Mouse (Mus musculus) limb, embryonic 12.5 days (tissue): ENCODE measurements around the gene Lrp8. TPM values are rescaled to one million over a fixed set of nuclear protein-coding genes. Genes with fewer than 3 reads are reported as not detected.

Experiments used
- ATAC-seq: fragments of 200-750 bp; cut with Nextera tagmentation; 2 replicates; pipeline ENCODE4 v1.8.0; 2017; ENCODE audit warnings: low read depth, moderate TSS enrichment; ENCODE audit not compliant: insufficient number of reproducible peaks, insufficient read depth, low FRiP score, low TSS enrichment
- H3K27ac ChIP-seq: fragments of 300-500 bp; sonication (generic); 2 replicates; pipeline ENCODE4 v1.5.1; 2016; ENCODE audit warnings: mild to moderate bottlenecking, moderate library complexity
- H3K27me3 ChIP-seq: fragments of 300-500 bp; sonication (generic); 2 replicates; pipeline ENCODE4 v1.6.1; 2016; ENCODE audit warnings: mild to moderate bottlenecking, moderate library complexity
- H3K36me3 ChIP-seq: fragments of 300-500 bp; sonication (generic); 2 replicates; pipeline ENCODE4 v1.6.1; 2016; ENCODE audit warnings: mild to moderate bottlenecking, moderate library complexity
- H3K4me1 ChIP-seq: fragments of 300-500 bp; sonication (generic); replicated peaks from 2 replicates; pipeline ENCODE4 v1.6.1; 2016
- H3K4me2 ChIP-seq: fragments of 300-500 bp; sonication (generic); 2 replicates; pipeline ENCODE4 v1.6.1; 2016; ENCODE audit warnings: mild to moderate bottlenecking, moderate library complexity
- H3K4me3 ChIP-seq: fragments of 300-500 bp; sonication (generic); replicated peaks from 2 replicates; pipeline ENCODE4 v1.5.1; 2016; ENCODE audit warnings: mild to moderate bottlenecking
- H3K9ac ChIP-seq: fragments of 300-500 bp; sonication (generic); replicated peaks from 2 replicates; pipeline ENCODE4 v1.6.1; 2016; ENCODE audit warnings: mild to moderate bottlenecking, moderate library complexity
- H3K9me3 ChIP-seq: fragments of 300-500 bp; sonication (generic); 2 replicates; pipeline ENCODE4 v1.6.1; 2016; ENCODE audit warnings: mild to moderate bottlenecking, moderate library complexity
- WGBS: fragments of 180-500 bp; shearing (Covaris S2); methylation state at CpG from one replicate; pipeline ENCODE4 v1.1.7; 2016; 5-methylcytosine and 5-hydroxymethylcytosine counted together
- polyA plus RNA-seq: library from polyadenylated mRNA; unstranded; fragments of >200 nt; fragmentation: Nextera tagmentation; extraction: Ambion mirVana; gene quantifications from 2 replicates; pipeline ENCODE4 v1.2.1, GENCODE M21; 2016

The Lrp8 gene
- polyA plus RNA-seq, 1 experiment from 2014 or later, result 6.0 TPM

DNA sequence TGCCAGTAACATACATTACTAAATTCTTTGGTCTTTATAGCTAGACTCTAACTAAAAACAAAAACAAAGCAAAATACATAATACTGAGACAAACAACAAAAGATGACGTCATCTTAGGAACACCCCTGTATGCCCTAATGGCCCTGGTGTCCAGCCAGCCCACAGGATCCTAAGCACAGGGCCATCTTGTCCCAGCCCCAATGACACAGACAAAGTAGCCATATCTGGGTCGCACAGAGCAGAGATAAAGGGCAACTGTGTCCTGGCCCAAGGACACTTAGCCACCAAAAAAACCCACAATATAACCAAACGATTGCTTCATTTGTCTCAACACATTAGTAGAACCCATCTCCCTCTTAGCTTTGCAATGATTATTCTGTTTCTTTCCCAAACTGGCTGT lies 8.9 kb downstream of the Lrp8 start:
- Histone ChIP-seq H3K27ac (no peak overlapping the region), H3K9ac (no peak overlapping the region), H3K27me3 (no peaks in the 10 kb centered on the region), H3K4me2 (no peak overlapping the region), H3K4me1 (no peaks in the 10 kb centered on the region; the same call in 1 of the 2 replicates), H3K36me3 (no peaks in the 10 kb centered on the region), H3K9me3 (no peaks in the 10 kb centered on the region), H3K4me3 (no peak overlapping the region)
- WGBS, result 81% methylated on average over 3 of the region's 3 CpGs
- ATAC-seq, result no peak

DNA sequence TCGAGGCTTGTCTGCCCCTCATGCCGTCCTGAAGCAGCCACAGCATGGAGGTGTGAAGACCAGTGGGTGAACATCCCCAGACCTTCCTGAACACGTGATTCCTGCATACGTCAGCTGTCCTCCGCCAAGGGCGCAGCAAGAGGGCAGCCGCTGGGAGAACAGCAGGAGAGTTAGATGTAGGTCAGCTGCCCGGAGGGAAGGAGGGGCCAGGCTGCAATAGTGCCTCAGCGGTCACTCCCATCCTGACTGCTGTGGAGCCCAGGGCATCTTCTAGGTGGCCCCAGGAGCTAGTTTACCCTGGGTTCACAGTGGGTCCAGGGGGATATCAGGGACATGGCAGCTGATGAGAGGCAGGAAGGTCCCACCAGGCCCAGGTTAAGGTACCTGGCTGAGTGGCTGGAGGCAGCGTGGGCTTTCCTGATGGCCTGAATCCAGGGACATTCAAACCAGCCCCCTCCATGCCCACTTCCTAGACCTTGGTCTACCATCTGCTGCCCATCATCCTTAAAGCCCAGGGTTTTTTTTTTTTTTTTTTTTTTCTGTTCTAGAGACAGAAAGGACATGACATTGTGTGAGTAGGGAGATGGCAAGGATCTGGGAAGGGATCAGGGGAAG lies 9.8 kb downstream of the Lrp8 start:
- 48% methylated on average over 10 of the region's 10 CpGs for WGBS
- no peaks in the 10 kb centered on the region for H3K36me3 ChIP-seq
- H3K4me2 ChIP-seq, result no peak overlapping the region
- no peak overlapping the region for H3K9ac ChIP-seq
- no peaks in the 10 kb centered on the region for H3K9me3 ChIP-seq
- no peak for ATAC-seq
- H3K4me3 ChIP-seq, result no peak overlapping the region
- no peak overlapping the region for H3K27ac ChIP-seq
- H3K4me1 ChIP-seq, result no peaks in the 10 kb centered on the region; the same call in 1 of the 2 replicates
- no peaks in the 10 kb centered on the region for H3K27me3 ChIP-seq

DNA sequence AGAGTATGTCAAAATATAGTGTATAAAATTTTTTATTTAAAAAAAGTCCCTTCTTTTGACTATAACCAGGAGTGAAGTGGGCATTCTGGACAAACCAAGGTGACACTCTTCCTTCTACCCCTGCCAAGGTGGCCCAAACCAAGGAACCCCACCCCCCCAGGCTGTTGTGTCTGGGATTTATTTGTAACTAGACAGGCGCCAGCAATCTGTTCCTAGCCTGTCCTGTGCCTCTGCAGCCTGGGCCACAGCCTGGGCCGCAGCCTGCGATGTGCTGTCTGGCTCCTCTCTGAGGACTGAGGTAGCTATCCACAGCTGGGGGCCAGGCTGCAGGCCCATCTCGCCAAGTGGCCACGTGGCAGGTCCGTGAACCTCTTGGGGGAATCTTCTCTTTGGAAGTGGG lies 10.3 kb downstream of the Lrp8 start:
- no peak overlapping the region for H3K27ac ChIP-seq
- H3K27me3 ChIP-seq, result no peaks in the 10 kb centered on the region
- no peaks in the 10 kb centered on the region for H3K36me3 ChIP-seq
- H3K9me3 ChIP-seq, result no peaks in the 10 kb centered on the region
- no peak overlapping the region for H3K4me2 ChIP-seq
- no peak overlapping the region for H3K4me3 ChIP-seq
- 75% methylated on average over 6 of the region's 6 CpGs for WGBS
- no peaks in the 10 kb centered on the region; the same call in 1 of the 2 replicates for H3K4me1 ChIP-seq
- no peak for ATAC-seq
- no peak overlapping the region for H3K9ac ChIP-seq

DNA sequence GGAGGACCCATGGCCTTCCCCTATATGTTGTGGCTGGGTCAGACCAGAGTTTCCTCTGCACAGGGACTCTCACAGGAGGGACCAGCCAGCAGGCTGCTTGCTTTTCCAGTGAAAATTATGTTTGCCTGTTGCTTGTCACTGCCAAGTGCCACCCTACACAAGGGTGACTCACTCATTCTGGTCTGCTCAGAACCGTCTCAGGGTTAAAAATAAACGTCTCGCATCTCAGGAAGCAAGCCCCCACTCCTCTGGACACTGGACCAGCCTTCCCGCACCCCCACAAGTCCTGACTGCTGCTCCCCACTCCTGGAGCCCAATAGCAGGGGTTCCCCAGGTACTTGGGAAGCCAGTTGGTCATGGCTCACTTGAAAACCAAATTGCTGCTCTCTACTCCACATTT lies 14.4 kb downstream of the Lrp8 start:
- H3K27me3 ChIP-seq, result no peaks in the 10 kb centered on the region
- WGBS, result 84% methylated on average over 4 of the region's 4 CpGs
- H3K4me2 ChIP-seq, result no peak overlapping the region
- H3K4me1 ChIP-seq, result peaks cover 7% of the 10 kb centered on the region
- H3K9me3 ChIP-seq, result no peaks in the 10 kb centered on the region
- H3K36me3 ChIP-seq, result no peaks in the 10 kb centered on the region
- no peak overlapping the region for H3K9ac ChIP-seq
- no peak overlapping the region for H3K27ac ChIP-seq
- H3K4me3 ChIP-seq, result no peak overlapping the region
- no peak for ATAC-seq

DNA sequence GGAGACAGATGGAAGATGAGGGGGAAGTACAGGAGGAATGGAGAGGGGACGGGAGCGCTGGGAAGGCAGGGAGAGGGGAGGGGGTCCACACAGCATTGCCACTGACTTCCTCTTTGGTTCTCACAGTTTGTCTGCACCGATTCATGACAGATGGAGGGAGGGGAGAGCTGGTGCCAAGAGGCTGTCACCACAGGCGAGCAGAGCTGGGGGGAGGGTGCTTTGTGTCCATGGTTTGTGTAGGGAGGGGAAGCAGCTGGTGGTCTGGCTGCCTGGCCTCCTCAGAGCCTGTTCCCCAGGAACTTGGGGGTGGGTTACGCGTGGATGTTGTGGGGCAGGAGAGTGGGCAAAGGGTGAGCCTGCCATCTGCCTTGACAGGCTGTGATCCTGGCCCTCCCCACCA lies 15.4 kb downstream of the Lrp8 start:
- Histone ChIP-seq H3K27me3 (no peaks in the 10 kb centered on the region), H3K4me2 (no peak overlapping the region), H3K4me3 (no peak overlapping the region), H3K27ac (no peak overlapping the region), H3K36me3 (no peaks in the 10 kb centered on the region), H3K9ac (0 out of 2 replicates have a peak overlapping the region, but pooled peaks have one; percentile 27), H3K9me3 (no peaks in the 10 kb centered on the region), H3K4me1 (peaks cover 7% of the 10 kb centered on the region)
- 68% methylated on average over 6 of the region's 6 CpGs for WGBS
- ATAC-seq, result no peak

DNA sequence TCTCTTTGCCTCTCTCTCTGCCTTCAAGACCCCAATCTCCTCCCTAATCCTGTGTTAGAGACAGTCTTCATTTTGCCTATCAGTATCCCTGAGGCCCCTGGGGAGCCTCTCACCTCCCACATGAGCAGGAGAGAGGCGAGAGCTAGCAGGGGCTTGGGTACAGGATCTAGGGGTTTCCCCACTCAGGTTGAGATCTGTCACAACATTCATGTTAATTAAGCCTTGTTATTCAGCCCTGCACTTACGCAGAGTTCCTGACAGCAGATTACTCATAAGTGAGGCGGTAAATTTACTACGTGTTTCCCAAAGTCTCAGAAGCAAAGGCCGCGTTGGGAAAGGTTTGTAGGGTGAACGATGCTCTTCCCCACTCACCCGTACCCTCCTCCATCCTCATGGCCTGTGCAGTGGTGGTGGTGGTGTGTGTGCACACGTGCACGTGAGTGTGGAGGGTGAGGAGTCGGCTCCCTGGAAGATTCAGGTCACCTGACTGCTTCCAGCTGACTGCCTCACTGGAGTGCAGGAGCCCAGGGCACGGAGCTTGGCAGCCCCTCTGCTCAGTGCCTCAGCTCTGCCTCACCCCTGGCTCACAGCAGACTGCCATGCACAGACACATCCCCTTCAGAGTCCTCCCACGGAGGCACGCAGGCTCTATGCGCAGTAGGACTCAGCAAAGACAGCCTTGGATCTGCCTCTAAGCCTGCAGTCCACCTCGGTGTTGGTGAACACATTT lies 18.1 kb downstream of the Lrp8 start:
- no peak for ATAC-seq
- H3K27me3 ChIP-seq, result no peaks in the 10 kb centered on the region; the same call in 1 of the 2 replicates
- no peaks in the 10 kb centered on the region for H3K36me3 ChIP-seq
- H3K4me3 ChIP-seq, result no peak overlapping the region
- H3K4me1 ChIP-seq, result peaks cover 17% of the 10 kb centered on the region
- H3K9ac ChIP-seq, result no peak overlapping the region
- no peaks in the 10 kb centered on the region for H3K9me3 ChIP-seq
- WGBS, result 71% methylated on average over 16 of the region's 16 CpGs
- no peak overlapping the region for H3K27ac ChIP-seq
- H3K4me2 ChIP-seq, result no peak overlapping the region

DNA sequence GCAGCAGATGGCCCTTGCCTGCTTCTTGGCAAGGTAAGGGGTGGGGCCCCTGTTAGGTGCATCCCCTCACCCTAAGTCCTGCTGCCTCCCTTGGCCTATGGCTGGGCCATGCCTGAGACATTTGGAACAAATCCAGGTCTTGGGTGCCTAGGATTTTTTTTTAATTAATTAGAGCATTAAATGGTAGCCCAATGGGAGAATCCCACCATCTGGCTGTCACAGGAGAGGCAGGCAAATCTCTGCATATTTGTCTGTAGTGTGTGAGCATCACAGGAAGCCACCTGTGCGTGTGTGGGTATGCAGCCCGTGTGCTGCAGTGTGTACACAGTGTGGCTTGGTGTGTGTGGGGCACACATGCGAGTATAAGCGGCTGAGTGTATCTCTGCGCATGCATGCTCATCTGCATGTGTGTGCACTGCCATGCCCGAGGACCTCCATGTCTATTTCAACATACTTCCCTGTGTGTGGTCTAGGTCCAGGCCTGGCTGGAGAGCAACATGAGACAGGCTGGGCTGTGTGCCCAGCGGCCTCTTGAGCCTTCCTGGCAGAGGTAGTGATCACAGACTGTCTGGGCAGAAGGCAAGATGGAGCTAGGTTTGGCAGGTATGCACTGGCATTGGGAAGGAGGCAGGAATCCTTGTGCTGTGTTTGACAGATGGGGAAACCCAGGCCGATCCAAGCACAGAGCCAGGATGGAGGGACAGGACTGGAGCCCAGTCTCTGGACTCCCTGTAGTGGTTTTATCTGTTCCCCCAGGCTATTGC lies 19.0 kb downstream of the Lrp8 start:
- Histone ChIP-seq H3K9me3 (no peaks in the 10 kb centered on the region), H3K36me3 (no peaks in the 10 kb centered on the region), H3K4me3 (no peak overlapping the region), H3K4me1 (peaks cover 17% of the 10 kb centered on the region), H3K4me2 (no peak overlapping the region), H3K9ac (no peak overlapping the region), H3K27me3 (no peaks in the 10 kb centered on the region; the same call in 1 of the 2 replicates), H3K27ac (no peak overlapping the region)
- WGBS, result 85% methylated on average over 8 of the region's 8 CpGs
- no peak for ATAC-seq

DNA sequence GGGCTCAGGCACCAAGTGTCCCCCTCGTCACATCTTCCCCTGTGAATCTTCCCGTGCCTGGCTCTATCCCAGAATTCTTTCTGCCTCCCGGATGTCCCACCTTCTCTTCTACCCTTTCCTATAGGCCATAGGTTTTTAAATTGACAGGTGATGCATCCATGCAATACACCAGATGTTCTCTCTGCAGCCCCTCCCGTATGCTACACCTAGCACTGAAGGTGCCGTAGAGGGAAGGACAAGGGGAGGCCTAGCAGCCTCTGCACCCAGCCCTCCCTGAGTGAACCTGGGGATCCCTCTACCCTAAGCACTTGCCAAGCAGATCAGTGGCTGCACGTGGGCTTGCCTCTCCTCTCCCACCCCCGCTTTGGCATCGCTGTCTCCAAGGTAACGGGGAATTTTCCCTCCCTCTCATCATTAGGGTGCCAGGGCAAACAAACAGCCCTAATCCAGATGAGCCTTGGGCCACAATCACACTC lies 20.9 kb downstream of the Lrp8 start:
- WGBS, result 34% methylated on average over 9 of the region's 9 CpGs
- Histone ChIP-seq H3K27me3 (no peaks in the 10 kb centered on the region; the same call in 1 of the 2 replicates), H3K27ac (no peak overlapping the region), H3K4me2 (peak overlapping the region; percentile 23; the same call in 1 of the 2 replicates), H3K9ac (0 out of 2 replicates have a peak overlapping the region, but pooled peaks have one; percentile 14), H3K9me3 (no peaks in the 10 kb centered on the region), H3K4me1 (peaks cover 17% of the 10 kb centered on the region), H3K4me3 (peak overlapping the region; percentile 14; the same call in 1 of the 2 replicates), H3K36me3 (no peaks in the 10 kb centered on the region)
- ATAC-seq, result no peak

DNA sequence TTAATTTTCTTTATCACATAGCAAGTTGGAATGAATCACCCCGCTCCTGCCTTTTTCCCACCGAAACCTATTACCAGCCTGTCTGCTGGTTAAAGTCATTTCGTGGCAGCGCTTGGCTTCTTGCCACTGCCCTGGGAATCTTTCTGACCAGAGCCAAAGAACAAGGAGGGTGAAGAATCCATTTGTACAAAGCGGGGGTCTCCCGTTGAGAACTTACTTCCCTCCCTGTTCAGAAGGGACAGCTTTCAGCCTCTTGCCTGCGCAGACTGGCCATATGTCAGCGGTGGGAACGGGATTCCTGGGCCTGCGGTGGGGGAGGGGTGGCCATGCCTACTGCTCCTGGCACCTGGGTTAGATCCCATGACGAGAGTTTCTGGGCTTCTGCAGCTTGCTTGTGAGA lies 21.4 kb downstream of the Lrp8 start:
- no peak for ATAC-seq

DNA sequence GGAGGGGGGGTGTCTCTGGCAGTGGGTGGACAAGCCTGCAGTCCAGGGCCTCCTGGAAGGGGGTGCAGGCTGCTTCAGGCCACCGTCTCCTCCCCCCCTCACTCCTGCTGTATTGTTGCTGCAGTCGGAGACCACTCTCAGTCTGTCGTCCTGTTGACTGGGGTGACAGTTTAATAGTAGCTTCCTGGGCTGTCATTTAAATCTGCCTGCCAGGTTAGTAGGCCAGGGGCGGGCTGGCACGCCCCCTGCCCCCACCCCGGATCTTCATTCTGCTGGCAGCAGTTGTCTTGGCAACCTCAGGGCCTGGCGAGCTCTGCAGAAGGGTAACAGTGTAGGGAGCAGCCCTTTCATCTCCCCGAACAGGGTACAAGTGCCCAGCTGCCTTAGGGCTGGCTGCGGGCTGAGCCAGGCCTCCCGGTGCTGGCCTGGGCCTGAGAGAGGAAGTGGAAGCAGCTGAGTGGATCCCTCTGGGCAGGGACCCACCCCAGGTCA lies 26.7 kb downstream of the Lrp8 start:
- WGBS, result 21% methylated on average over 10 of the region's 10 CpGs
- Histone ChIP-seq H3K27me3 (peaks cover 3% of the 10 kb centered on the region), H3K36me3 (no peaks in the 10 kb centered on the region), H3K4me2 (no peak overlapping the region), H3K27ac (no peak overlapping the region), H3K9me3 (no peaks in the 10 kb centered on the region), H3K4me3 (no peak overlapping the region), H3K9ac (no peak overlapping the region), H3K4me1 (peaks cover 16% of the 10 kb centered on the region)
- ATAC-seq, result no peak

More for the DNA sequence above, 21.4 kb downstream of the Lrp8 start:
- Histone ChIP-seq H3K4me1 (peaks cover 21% of the 10 kb centered on the region), H3K4me2 (0 out of 2 replicates have a peak overlapping the region, but pooled peaks have one; percentile 1), H3K27ac (no peak overlapping the region), H3K4me3 (no peak overlapping the region), H3K27me3 (peaks cover under 1% of the 10 kb centered on the region), H3K9ac (no peak overlapping the region), H3K36me3 (no peaks in the 10 kb centered on the region), H3K9me3 (no peaks in the 10 kb centered on the region)
- 40% methylated on average over 11 of the region's 11 CpGs for WGBS

DNA sequence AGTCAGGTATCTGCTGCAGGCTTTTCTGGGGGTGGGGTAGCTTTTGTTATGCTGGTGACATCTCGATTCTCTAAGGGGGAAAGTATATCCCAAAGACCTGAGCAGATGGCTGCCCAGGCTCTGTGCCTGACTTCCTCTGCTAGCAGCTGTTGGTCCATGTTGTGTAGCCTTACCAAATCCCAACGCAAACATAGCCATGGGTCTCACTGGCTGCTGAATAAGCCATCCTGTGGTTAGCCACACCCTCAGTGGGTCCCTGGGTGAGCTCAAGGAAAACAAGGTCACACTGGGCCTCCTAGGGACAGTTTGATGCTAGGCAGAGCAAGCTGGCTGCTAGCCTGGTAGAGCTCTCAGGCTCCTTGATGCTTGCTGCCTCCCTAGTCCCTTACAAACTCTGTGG lies 27.6 kb downstream of the Lrp8 start:
- Histone ChIP-seq H3K4me2 (no peak overlapping the region), H3K9me3 (no peaks in the 10 kb centered on the region), H3K36me3 (no peaks in the 10 kb centered on the region), H3K27me3 (peaks cover 3% of the 10 kb centered on the region), H3K9ac (no peak overlapping the region), H3K27ac (no peak overlapping the region), H3K4me3 (no peak overlapping the region), H3K4me1 (peaks cover 16% of the 10 kb centered on the region)
- no peak for ATAC-seq
- WGBS, result 59% methylated on average over 2 of the region's 2 CpGs
